Mouse (Mus musculus) heart, postnatal 10 days (tissue): Measurements from ENCODE around the gene Rbm8a. TPM values are rescaled to one million over a fixed set of nuclear protein-coding genes. Genes with fewer than 3 reads are reported as not detected.

ENCODE experiments used
- DNase-seq, 2 experiments: peaks; one replicate each; pipeline ENCODE4 v3.0.0; 2021
- intact Hi-C: fragments of 180-260 bp; cut with DNase I; formaldehyde crosslinking; loops from one replicate; pipeline ENCODE4 v1.15.1; 2025
- total RNA-seq, 2 experiments: library from RNA; stranded (reverse); gene quantifications; 2 replicates each; pipeline ENCODE4 v1.2.3; 2021

The Rbm8a gene
- 10 to 100 TPM; 47.9 to 55.9 TPM for total RNA-seq

DNA sequence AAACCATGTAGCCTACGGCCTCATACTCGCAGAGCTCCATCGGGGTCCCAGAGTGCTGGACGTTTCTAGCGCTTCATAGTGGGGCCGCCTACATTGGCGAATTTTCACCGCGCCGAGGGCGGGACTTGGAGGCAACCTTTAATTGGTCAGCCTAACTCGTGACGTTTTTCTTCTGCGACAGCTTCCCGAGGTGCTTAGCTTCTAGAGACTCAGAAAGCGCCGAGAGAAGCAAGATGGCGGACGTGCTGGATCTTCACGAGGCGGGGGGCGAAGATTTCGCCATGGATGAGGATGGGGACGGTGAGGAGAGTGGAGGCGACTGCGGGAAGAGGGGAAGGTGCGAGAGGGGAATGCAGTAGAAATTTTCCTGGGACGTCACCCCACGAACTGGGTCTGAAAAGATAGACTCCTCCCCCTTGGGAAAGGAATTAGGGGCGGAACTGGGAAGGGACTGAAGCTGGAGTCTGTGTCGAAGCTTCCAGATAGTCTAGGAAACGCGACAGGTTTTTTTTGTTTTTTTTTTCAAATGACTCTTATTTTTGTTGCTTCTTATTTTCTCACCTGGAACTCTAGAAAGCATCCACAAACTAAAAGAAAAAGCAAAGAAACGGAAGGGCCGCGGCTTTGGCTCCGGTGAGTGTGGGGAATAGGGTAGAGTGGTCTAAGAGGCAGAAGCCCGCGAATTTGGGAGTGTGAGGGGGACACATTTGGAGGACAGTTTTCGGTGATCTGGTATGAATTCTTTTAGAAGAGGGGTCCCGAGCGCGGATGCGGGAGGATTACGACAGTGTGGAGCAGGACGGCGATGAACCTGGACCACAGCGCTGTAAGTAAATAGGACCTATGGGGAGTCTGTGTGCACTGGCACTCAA lies at the start of gene Rbm8a:
Gene Rbm8a (plus strand): TSS at position 205 of the 872 bp plus-strand sequence.
- intact Hi-C loops, result no loop called here
- peak; percentile 98 for DNase-seq

DNA sequence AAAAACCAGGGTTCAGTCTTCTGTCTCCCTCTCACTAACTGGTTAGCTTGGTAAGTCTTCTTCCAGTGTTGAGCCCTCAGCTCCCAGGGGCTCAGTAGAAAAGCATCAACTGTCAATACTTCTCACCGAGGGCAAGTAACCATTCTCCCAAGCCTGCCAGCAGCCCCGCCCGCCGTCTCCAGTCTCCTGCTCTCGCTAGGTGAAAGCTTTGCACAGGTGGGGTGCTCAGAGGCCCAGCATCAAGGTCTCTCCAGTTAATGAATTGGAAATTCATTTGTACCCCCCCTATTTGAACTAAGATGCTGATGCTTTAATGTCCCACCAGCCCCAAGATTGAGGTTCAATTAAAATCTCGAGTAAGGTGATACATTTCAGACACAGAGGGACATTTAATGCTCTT lies 48.6 kb upstream of the Rbm8a start:
- intact Hi-C loops, result loop anchor here (2.0 kb wide), 1 partner anchor 58 kb away; no protein-coding TSS in a partner anchor
- no peak for DNase-seq

DNA sequence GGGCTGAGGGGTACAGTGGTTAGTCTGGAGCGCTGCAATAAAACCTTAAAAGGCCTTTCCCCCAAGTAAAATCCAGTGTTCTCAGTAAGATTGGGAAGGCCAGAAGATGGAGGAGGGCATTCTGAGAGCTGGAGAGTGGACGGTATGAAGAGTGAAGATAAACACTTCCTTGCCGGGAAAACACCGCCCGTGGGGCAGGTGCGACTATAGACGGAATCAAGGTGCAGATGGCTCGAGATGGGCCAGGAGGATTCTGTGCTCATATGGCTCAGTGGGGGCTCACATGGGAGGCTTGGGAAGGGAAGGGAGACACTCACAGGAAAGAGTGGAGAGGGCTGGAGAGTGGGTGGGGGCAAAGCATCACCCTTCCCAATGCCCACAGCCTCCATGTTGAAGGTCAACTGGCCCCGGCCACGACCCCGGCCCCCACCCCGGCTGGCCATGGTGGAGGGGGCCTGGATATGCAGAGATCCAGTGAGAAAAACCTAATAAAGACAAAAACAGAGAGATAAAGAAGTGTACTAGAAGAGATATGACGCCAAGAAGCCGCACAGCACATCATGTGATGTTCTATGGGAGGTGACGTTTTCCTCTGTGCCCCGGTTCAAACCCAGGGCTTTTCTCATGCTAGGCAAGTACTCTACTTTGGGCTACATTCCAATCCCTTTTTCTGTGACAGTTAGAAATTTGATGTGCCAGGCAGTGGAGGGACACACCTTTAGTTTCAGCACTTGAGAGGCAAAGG lies 47.8 kb upstream of the Rbm8a start:
- no peak for DNase-seq

DNA sequence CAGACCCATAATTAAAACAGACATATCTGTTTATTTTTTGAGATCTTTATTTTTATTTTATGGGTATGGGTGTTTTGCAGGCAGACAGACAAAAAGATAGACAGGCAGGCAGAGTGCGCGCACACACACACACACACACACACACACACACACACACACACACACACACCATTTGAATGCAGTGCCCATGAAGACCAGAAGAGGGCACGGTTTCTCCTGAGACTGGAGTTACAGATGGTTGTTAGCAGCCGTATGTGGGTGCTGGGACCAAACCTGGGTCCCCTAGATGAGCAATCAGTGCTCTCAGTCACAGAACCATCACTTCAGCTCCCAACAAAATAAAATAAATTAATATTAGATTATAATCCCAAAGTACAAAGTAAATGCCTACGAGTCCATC lies 46.3 kb upstream of the Rbm8a start:
- DNase-seq, result no peak
- intact Hi-C loops, result no loop called here

More for the DNA sequence above, 47.8 kb upstream of the Rbm8a start:
- intact Hi-C loops, result loop anchor here (2.0 kb wide), 1 partner anchor 57 kb away; no protein-coding TSS in a partner anchor

DNA sequence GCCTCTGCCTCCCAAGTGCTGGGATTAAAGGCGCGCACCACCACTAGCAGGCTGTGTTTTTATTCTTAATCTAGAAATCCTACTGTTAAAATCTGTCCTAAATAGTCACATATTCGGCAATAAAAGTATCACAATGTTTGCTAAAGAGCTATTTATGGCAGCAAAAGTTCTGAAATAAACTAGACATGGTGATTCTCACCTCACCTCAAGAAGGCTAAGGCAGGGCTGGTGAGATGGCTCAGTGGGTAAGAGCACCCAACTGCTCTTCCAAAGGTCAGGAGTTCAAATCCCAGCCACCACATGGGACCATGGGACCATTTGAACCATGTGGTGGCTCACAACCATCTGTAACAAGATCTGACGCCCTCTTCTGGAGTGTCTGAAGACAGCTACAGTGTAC lies 39.1 kb upstream of the Rbm8a start:
- intact Hi-C loops, result no loop called here

DNA sequence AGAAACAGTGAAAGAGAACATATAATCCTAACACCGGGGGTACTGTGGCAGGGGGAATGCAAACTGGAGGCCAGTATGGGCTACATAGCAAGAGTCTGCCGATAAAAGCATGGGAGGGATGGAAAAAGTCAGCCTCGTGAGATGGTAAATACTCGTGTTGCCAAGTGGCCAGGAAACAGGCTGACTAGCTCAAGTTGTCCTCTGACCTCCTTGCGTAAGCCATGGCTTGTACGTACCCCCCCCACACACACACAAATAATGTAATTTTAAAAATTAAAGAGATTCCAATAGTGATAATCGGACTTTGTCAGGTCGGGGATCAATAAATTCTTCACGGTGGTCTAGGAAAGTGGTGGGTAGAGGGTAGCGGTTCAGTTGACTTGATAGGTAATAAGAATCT lies 36.4 kb upstream of the Rbm8a start:
- intact Hi-C loops, result no loop called here
- DNase-seq, result peak in 1 of 2 experiments; percentile 50

More for the DNA sequence above, 39.1 kb upstream of the Rbm8a start:
- no peak for DNase-seq

DNA sequence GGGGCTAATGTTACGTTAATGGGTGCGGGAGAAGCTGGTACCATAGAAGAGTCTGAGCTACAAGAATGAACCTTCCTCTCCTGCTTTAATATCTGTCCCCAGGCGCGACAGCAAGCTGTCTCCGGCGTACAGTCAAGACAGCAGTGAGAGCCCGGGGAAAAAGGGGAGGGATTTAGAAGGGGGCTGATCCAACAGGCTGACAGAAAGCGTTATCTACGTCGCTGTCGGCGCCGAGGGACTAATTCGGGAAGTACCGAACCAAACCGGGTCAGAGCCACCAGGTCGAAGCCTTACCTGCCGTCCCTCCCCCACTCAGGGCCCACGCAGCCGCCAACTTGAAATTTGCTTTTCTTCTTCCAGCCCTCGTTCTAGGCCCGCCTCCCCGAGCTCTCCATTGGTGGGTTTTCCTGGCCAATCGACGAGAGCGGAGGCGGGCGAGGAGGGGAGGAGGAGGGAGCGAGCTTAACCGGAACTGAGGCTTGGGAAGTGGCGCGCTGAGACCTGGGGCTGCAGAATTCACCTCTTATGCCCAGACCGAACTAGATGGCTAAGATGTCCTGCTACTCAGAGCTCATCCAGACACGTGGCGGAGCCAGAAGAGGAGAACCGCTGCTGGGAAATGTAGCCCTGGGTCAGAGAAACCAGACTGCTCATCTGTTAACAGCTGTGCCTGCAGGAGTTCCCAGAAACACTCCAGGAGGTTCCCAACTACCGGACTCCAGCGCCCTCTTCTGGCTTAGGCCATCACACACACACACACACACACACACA lies 35.8 kb upstream of the Rbm8a start, which contains the start of gene Polr3gl:
Gene Polr3gl (minus strand): TSS at position 392 of the 771 bp plus-strand sequence.
- intact Hi-C loops, result no loop called here
- DNase-seq, result peak; percentile 96 to 97

DNA sequence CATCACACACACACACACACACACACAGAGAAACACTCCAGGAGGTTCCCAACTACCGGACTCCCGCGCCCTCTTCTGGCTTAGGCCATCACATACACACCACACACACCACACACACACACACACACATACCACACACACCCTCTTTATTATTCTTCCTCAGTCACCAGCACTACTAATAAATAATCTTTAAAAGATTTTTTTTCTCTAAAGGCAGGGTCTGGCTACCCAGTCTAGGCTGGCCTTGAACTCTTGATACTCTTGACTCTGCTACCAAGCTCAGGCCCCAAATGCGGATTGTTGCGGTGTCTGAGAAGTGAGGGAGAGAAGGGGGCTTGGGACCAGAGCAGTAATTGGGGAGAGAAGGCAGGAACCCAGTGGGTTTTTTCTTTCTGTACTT lies 34.9 kb upstream of the Rbm8a start:
- intact Hi-C loops, result no loop called here

DNA sequence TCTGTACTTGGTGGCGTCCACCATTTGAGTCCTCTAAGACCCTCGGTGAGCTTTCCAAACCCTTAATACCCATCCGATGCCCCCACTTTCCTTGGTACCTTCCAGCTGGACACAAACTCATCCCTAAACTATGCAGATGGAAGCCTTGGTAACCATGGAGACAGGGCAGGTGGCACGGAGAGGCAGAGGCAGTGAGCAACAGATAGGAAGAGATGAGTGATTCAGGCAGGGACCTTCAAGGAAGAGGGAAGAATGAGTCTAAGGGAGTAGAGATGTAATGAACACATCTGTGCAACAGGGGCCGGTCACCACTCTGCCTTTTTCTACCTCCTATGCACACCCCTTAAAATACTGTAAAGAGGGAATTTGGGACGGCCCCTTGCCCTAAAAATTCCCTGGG lies 34.1 kb upstream of the Rbm8a start:
- DNase-seq, result no peak
- intact Hi-C loops, result no loop called here

More for the DNA sequence above, 34.9 kb upstream of the Rbm8a start:
- no peak for DNase-seq

DNA sequence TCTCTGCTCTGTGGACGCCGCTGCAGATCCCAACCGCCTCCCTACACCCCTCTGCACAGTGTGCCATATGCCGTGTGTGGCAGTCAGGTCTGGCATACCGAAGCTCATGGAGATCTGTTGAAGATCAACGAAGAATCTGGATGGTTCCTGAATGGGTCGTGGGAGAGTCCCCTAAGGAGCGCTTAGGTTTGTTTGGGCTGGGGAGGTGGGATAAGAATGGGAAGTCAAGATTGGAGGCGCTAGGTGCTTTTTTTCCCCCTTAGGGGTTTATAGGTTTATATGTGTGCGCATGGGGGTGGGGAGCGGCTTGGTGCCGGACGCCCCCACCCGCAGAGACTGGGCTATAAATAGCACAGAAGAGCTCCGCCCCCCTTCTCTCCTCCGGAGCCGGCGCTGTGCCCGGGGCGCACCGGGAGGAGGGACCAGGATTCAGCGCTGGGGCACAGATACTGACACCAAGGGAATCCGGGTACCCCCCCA lies 33.5 kb upstream of the Rbm8a start, which contains the start of gene Ankrd34a:
Gene Ankrd34a (plus strand): TSS at position 409 of the 480 bp plus-strand sequence.
- intact Hi-C loops, result no loop called here
- peak; percentile 72 to 77 for DNase-seq

DNA sequence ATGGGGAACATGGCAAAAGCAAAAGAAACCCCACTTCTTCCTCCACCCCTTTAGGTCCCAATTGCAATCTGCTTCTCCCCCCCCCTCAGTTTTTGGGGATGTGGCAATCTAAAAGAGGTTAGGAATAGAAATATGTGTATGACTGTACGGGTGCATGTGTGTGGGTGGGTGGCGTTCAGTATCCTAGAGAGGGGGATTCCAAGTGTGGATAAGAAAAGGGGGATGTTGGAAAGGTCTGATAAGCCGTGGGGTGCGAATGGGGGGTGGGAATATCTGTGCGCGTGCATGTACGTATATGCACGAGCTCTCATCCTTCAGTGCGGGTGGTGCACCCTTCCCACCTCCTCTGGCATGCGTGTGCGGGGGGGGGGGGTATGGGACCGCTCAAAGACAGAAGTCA lies 32.9 kb upstream of the Rbm8a start:
- DNase-seq, result peak in 1 of 2 experiments; percentile 16
- intact Hi-C loops, result no loop called here

DNA sequence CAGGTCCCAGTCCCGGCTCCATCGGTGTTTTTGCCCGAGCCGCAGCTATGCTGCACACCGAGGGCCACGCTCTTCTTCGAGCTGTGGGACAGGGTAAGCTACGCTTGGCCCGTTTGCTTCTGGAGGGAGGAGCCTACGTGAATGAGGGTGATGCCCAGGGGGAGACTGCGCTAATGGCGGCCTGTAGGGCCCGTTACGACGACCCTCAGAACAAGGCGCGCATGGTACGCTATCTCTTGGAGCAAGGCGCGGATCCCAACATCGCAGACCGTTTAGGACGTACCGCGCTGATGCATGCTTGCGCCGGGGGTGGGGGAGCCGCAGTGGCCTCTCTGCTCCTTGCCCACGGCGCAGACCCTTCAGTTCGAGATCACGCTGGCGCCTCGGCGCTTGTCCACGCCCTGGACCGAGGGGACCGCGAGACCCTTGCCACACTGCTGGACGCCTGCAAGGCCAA lies 32.3 kb upstream of the Rbm8a start:
- peak; percentile 49 to 54 for DNase-seq
- intact Hi-C loops, result no loop called here

DNA sequence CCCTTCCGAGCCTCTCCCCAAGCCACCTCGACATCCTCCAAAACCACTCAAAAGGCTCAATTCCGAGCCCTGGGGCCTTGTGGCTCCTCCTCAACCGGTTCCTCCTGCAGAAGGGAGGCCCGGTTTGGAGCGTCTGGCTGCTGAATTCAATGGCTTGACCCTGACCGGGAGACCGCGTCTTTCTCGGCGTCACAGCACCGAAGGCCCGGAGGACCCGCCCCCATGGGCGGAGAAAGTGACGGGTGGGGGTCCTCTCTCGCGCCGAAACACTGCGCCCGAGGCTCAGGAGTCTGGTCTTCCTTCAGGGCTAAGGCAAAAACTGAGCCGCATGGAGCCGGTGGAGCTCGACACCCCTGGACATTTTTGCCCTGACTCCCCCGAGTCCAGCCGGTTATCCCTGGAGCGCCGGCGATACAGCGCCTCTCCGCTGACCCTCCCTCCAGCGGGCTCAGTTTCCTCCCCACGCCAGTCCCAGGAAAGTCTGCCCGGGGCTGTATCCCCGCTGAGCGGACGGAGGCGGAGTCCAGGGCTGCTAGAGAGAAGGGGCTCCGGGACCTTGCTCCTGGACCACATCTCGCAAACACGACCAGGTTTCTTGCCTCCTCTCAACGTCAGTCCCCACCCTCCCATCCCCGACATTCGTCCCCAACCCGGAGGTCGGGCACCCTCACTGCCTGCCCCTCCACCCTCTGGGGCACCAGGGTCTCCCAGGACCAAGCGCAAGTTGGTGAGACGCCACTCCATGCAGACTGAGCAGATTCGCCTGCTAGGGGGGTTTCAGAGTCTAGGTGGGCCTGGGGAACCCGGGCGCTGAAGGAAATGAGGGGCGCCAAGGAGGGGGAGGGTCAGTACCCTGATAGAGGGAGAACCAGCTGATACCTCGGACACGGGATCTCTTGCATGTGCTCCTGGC lies 31.3 kb upstream of the Rbm8a start:
- intact Hi-C loops, result no loop called here
- DNase-seq, result peak; percentile 83 to 87

DNA sequence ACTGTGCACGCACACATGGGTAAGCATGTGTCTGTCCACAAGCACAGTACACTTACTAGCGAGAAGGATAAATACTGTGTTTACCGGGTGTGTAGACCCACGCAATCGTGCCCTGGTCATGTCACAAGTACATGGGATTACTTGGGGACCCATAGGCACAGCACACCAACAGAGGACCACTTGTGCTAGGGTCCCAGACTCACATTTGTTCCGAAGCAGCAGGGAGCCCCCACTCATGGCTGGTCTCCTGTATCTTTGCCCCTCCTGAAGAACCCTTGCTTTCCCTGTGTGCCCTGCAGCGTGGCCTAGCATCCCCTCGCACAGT lies 30.7 kb upstream of the Rbm8a start:
- peak in 1 of 2 experiments; percentile 11 for DNase-seq
- intact Hi-C loops, result no loop called here

DNA sequence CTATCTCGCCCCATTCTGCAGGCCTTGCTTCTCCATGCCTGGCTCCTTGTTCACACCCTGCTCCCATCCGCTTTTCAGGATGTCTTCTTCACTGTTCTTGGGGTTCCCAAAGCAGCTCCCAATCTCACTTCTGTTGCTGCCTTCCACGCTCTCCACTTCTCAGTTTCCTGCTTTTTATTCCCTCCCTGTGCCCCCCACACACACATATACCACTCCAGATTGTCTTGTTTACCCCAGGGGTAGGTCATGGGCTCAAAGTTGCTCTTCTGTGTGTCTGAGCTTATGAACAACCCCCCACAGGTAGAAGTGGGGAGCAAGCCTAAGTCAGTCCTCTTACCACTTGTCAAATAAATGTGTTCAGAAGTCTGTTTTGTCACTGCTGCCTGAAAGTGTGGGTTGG lies 30.3 kb upstream of the Rbm8a start:
- intact Hi-C loops, result no loop called here
- DNase-seq, result no peak

DNA sequence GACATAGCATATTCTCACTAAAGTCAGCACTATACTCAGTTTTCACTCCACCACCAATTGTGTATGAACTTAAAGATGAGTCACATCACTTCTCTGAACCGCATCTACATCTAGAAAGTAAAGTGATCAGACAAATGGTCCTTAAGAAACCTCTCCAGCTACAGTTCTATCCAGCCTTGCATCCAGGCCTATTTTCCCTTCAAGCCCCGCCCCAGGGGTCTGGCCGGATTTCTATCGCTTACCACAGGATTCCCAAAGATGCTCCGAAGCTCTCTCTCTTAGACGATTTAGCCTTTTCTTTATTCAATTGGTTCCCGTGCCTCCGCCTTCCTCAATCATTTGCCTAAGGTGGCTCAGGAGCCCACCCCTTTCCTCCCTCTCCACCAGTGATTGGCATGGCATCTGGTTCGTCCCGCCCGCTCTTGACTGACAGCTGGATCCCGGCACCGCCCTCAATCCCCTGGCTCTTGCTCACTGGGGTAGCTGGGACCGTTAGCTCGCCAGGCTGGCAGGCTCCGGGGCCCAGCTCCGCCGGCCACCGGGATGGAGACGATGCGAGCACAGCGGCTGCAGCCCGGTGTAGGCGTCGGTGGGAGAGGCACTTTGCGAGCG lies 29.0 kb upstream of the Rbm8a start, which contains the start of gene Lix1l:
Gene Lix1l (plus strand): TSS at position 511 of the 612 bp plus-strand sequence.
- DNase-seq, result peak; percentile 97 to 98
- intact Hi-C loops, result no loop called here

DNA sequence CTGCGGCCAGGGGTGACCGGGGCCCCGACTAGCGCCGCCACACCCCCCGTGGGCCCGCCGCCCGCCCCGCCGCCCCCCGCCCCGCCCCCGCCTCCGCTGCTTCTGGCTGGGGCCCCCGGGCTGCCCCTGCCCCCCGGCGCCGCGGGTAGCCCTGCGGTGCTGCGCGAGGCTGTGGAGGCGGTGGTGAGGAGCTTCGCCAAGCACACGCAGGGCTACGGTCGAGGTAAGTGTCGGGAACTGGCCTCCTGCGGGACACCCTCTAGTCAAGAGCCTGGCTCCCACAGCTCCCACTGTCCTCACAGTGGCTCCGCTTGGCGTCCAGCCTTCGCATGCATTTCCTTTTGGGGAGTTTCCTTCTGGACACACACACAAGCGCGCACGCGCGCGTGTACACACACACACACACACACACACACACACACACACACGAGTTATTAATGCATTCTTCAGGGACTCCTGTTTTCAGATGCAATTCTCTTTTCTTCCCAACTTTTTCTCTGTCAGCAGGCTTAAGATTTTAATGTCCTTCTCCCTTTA lies 28.4 kb upstream of the Rbm8a start:
- DNase-seq, result peak; percentile 88 to 90
- intact Hi-C loops, result no loop called here

DNA sequence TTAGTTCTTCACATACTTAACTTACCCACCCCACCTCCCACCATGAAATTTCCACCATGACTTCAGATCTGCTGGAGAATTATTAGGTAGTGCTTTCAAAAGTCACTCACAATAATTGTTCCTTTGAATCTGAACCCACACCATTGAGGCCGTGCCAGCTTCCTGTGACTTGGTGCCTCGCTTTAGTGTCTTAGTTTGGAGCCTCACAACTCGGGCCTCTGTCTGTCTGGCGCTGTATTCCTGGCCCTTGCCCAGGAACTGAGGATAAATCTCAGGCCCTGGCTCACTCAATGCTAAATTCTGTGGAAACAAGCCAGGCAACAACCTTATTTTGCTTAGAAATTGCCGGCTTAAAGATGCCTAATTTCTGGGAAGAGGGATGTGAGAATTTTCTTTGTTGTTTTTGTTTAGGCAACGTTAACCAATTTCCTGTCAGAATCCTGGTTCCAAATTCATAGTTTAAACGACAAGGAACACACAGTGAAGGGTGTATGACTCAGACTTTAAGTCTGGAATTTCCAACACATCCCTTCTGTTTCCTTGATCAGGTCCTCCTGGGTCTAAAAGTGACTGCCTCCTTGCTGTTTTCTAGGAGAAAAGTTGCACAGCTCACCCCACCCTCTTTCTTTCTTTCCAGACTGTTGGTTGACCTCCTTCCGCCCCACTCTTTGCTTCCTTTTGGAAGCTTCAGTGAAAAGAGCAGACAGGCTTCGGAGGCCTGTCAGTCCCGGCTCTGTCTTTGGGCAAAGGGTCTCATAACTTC lies 27.6 kb upstream of the Rbm8a start:
- intact Hi-C loops, result loop anchor here (2.0 kb wide), 1 partner anchor 33 kb away; the partner anchor contains the start of genes Gm42957 and Pex11b
- peak; percentile 68 to 74 for DNase-seq
